Mouse (Mus musculus) heart, embryonic 14.5 days (tissue): ENCODE results near the gene Celsr1. TPM values are rescaled to one million over a fixed set of nuclear protein-coding genes. Genes with fewer than 3 reads are reported as not detected.

Experiments
- ATAC-seq: fragments of 200-750 bp; cut with Nextera tagmentation; 2 replicates; pipeline ENCODE4 v1.8.0; 2017; ENCODE audit warnings: low read depth, moderate TSS enrichment; ENCODE audit not compliant: insufficient number of reproducible peaks, insufficient read depth, low FRiP score
- H3K27ac ChIP-seq, 2 experiments: fragments of 200-500 bp in 1 of 2; fragments of 300-500 bp in 1 of 2; sonication (generic) in 1 of 2; replicated peaks in 1 of 2; 2 replicates each; pipeline ENCODE4 v1.5.1; 2012 to 2014; ENCODE audit warnings: low read depth in 2 of 2, low read length in 2 of 2, control low read depth in 1 of 2, mild to moderate bottlenecking in 1 of 2, mixed read lengths in 1 of 2; ENCODE audit not compliant: control insufficient read depth in 1 of 2, insufficient read depth in 1 of 2
- H3K27me3 ChIP-seq: fragments of 300-500 bp; sonication (generic); 2 replicates; pipeline ENCODE4 v1.6.1; 2014; ENCODE audit warnings: mild to moderate bottlenecking, low read length, control low read depth; ENCODE audit not compliant: control insufficient read depth, insufficient read depth
- H3K36me3 ChIP-seq: fragments of 300-500 bp; sonication (generic); 2 replicates; pipeline ENCODE4 v1.6.1; 2014; ENCODE audit warnings: mild to moderate bottlenecking, control low read depth, low read length, mixed read lengths; ENCODE audit not compliant: control insufficient read depth, insufficient read depth
- H3K4me1 ChIP-seq, 2 experiments: fragments of 200-500 bp in 1 of 2; fragments of 300-500 bp in 1 of 2; sonication (generic) in 1 of 2; 2 replicates each; pipeline ENCODE4 v1.6.1; 2012 to 2014; ENCODE audit warnings: low read length in 2 of 2, control low read depth in 1 of 2, mixed read lengths in 1 of 2; ENCODE audit not compliant: control insufficient read depth in 2 of 2, insufficient read depth in 2 of 2
- H3K4me2 ChIP-seq: fragments of 300-500 bp; sonication (generic); 2 replicates; pipeline ENCODE4 v1.6.1; 2014; ENCODE audit warnings: mild to moderate bottlenecking, low read length
- H3K4me3 ChIP-seq, 2 experiments: fragments of 200-500 bp in 1 of 2; fragments of 300-500 bp in 1 of 2; sonication (generic) in 1 of 2; 2 replicates each; pipeline ENCODE4 v1.5.1; 2012 to 2014; ENCODE audit warnings: low read length in 2 of 2, mild to moderate bottlenecking in 2 of 2, control low read depth in 1 of 2, low read depth in 1 of 2, moderate library complexity in 1 of 2; ENCODE audit not compliant: control insufficient read depth in 1 of 2, insufficient read depth in 1 of 2
- H3K9ac ChIP-seq: fragments of 300-500 bp; sonication (generic); 2 replicates; pipeline ENCODE4 v1.6.1; 2014; ENCODE audit warnings: mild to moderate bottlenecking, low read length
- H3K9me3 ChIP-seq: fragments of 300-500 bp; sonication (generic); 2 replicates; pipeline ENCODE4 v1.6.1; 2016; ENCODE audit warnings: low read length, control low read depth; ENCODE audit not compliant: control insufficient read depth
- WGBS: fragments of 180-500 bp; shearing (Covaris S2); extraction: QIAGEN DNeasy Blood & Tissue Kit; methylation state at CpG from one replicate; pipeline ENCODE4 v1.1.7; 2014; 5-methylcytosine and 5-hydroxymethylcytosine counted together
- polyA plus RNA-seq: library from polyadenylated mRNA; unstranded; fragments of >200 nt; fragmentation: Nextera tagmentation; extraction: Ambion mirVana; gene quantifications from 2 replicates; pipeline ENCODE4 v1.2.1, GENCODE M21; 2014

Gene Celsr1
- polyA plus RNA-seq, 1 experiment from 2014 or later: 3.1 TPM

- peaks cover 65 to 74% of the 10 kb centered on the region in 2 experiments for H3K4me1 ChIP-seq
- ATAC-seq: no peak
- WGBS: 54% methylated on average over 18 of the region's 18 CpGs
- peak overlapping the region; percentile 16 to 48; a peak in 3 of 4 replicates for H3K27ac ChIP-seq
- no peaks in the 10 kb centered on the region for H3K27me3 ChIP-seq
- H3K9me3 ChIP-seq: no peaks in the 10 kb centered on the region
- H3K4me3 ChIP-seq: no peak overlapping the region
- H3K36me3 ChIP-seq: no peaks in the 10 kb centered on the region
- no peak overlapping the region for H3K4me2 ChIP-seq
- no peak overlapping the region for H3K9ac ChIP-seq
Observed at GRCm38 (mm10) chr15:86078481-86079216, 45.1 kb upstream of the Celsr1 start.

GRCm38 (mm10) chr15:86077934-86078333 lies 44.4 kb upstream of the Celsr1 start:
- WGBS: 22% methylated on average over 5 of the region's 5 CpGs
- Histone ChIP-seq H3K4me3 (no peak overlapping the region), H3K27me3 (no peaks in the 10 kb centered on the region), H3K9me3 (no peaks in the 10 kb centered on the region), H3K4me1 (peaks cover 58 to 67% of the 10 kb centered on the region in 2 experiments), H3K4me2 (no peak overlapping the region), H3K27ac (no peak overlapping the region), H3K36me3 (no peaks in the 10 kb centered on the region), H3K9ac (no peak overlapping the region)
- no peak for ATAC-seq

GRCm38 (mm10) chr15:86076378-86076777 lies 42.8 kb upstream of the Celsr1 start:
- Histone ChIP-seq H3K4me3 (no peak overlapping the region), H3K9me3 (no peaks in the 10 kb centered on the region), H3K27me3 (no peaks in the 10 kb centered on the region), H3K9ac (no peak overlapping the region), H3K4me2 (no peak overlapping the region), H3K36me3 (no peaks in the 10 kb centered on the region), H3K27ac (no peak overlapping the region), H3K4me1 (peaks cover 43 to 52% of the 10 kb centered on the region in 2 experiments)
- no peak for ATAC-seq
- WGBS: 69% methylated on average over 8 of the region's 8 CpGs

GRCm38 (mm10) chr15:86076048-86076315 lies 42.4 kb upstream of the Celsr1 start:
- H3K9ac ChIP-seq: no peak overlapping the region
- no peak overlapping the region for H3K4me2 ChIP-seq
- ATAC-seq: no peak
- no peaks in the 10 kb centered on the region for H3K27me3 ChIP-seq
- H3K9me3 ChIP-seq: no peaks in the 10 kb centered on the region
- WGBS: 53% methylated on average over 2 of the region's 2 CpGs
- H3K4me3 ChIP-seq: no peak overlapping the region
- H3K36me3 ChIP-seq: no peaks in the 10 kb centered on the region
- H3K27ac ChIP-seq: no peak overlapping the region
- H3K4me1 ChIP-seq: peaks cover 39 to 48% of the 10 kb centered on the region in 2 experiments

DNA sequence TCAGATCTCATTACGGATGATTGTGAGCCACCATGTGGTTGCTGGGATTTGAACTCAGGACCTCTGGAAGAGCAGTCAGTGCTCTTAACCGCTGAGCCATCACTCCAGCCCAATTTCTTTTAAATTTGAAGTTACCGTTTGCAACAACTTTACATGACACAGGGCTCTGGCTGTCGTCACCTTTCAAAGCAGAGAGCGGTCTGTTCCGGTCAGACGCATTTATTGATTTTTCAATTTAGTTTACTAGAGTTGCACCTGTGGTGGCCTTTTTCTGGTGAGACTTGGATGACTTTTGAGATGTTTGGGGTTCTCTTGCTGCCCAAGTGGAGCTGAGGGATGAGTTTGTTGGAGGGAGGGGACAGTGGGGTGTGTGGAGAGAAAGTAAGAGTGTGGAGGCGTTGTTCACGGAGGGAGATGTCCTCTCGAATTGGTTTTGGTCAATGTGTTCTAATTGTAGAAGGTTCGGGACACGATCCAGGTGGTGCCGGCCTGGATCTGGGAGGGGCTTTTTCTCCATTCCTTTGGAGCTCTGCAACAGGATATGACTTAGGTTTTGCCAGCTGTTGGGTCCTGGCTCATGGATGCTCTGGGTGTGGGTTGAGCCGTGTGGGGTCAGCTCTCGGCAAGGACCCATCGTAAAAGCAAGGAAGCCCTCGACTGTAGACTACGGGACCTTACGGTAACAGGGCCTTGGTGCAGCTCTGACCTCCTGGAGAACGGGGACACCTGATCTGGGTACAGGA lies 41.9 kb upstream of the Celsr1 start:
- peaks cover 37 to 43% of the 10 kb centered on the region in 2 experiments for H3K4me1 ChIP-seq
- H3K9me3 ChIP-seq: no peaks in the 10 kb centered on the region
- H3K4me2 ChIP-seq: no peak overlapping the region
- H3K36me3 ChIP-seq: no peaks in the 10 kb centered on the region
- ATAC-seq: no peak
- no peaks in the 10 kb centered on the region for H3K27me3 ChIP-seq
- H3K27ac ChIP-seq: no peak overlapping the region
- no peak overlapping the region for H3K9ac ChIP-seq
- H3K4me3 ChIP-seq: no peak overlapping the region
- 87% methylated on average over 20 of the region's 20 CpGs for WGBS

- no peaks in the 10 kb centered on the region for H3K27me3 ChIP-seq
- H3K36me3 ChIP-seq: no peaks in the 10 kb centered on the region
- H3K4me1 ChIP-seq: peaks cover 33 to 36% of the 10 kb centered on the region in 2 experiments
- no peak overlapping the region for H3K9ac ChIP-seq
- H3K27ac ChIP-seq: no peak overlapping the region
- no peak for ATAC-seq
- WGBS: 85% methylated on average over 16 of the region's 16 CpGs
- H3K4me3 ChIP-seq: no peak overlapping the region
- no peaks in the 10 kb centered on the region for H3K9me3 ChIP-seq
- H3K4me2 ChIP-seq: no peak overlapping the region
Observed at GRCm38 (mm10) chr15:86074171-86074937, 40.8 kb upstream of the Celsr1 start.

GRCm38 (mm10) chr15:86071166-86071565 lies 37.6 kb upstream of the Celsr1 start:
- WGBS: 71% methylated on average over 1 of the region's 1 CpGs

More at GRCm38 (mm10) chr15:86071166-86071565, 37.6 kb upstream of the Celsr1 start:
- peaks cover 24 to 42% of the 10 kb centered on the region in 2 experiments for H3K4me1 ChIP-seq
- H3K9ac ChIP-seq: no peak overlapping the region
- no peaks in the 10 kb centered on the region for H3K9me3 ChIP-seq
- no peak overlapping the region for H3K27ac ChIP-seq
- no peaks in the 10 kb centered on the region for H3K36me3 ChIP-seq
- no peaks in the 10 kb centered on the region for H3K27me3 ChIP-seq
- ATAC-seq: no peak
- no peak overlapping the region for H3K4me2 ChIP-seq
- H3K4me3 ChIP-seq: no peak overlapping the region
